Mouse (Mus musculus): Measurements from ENCODE around the gene Plekhm2.

DNA sequence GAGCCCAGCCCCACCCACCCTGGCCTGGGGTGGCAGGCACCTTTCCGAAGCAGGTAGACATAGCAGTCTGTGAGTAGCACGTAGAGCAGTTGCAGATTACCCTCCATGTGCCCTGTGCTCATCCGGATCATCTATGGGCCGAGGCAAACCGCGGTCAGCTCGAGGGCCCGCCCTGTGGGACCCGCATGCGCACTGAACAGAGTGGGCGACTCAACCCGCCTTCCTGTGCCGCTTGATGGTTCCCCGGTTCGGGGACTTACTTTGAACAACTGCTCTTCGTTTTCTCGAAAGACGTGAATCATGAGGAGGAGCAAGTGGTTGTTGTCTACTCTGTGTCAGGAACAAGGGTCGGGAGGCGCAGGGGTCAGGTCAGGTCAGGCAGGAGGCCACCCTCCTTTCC lies 33.4 kb downstream of the Plekhm2 start:
- TF ChIP-seq CTCF (IDR thresholded peaks at IDR 0.05; ENCODE audit: low read depth) (no peak), EP300 (IDR thresholded peaks at IDR 0.05; ENCODE audit: low read depth) (no peak)
